Mouse (Mus musculus): ENCODE measurements at regions not wholly inside any gene's neighbourhood (a gene's known extent, or its start where the extent isn't known, plus 50 kb on each side); places are given as distances from the start of the nearest gene placed in this dataset.

DNA sequence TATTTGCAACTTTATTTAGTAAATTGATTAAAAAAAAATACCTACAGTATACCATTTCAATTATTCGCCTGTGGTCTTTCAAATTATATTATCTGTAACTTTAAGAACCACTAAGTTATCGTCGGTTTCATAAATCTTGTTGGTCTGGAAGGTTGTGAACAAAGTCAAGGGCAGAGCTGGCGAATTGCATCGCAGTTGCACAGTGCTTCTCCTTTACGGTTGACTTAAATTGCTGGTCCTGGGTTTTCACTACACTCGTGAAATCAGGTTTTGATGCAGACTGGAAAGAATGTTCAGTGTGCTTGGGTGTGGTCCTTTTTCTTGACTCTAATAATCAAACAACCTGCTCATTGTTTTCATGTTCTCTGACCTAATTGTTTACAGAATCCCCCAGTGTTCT, 198.6 kb upstream of the Vegfc start:
- no peaks in the 10 kb centered on the region for H3K4me1 ChIP-seq (ENCODE audit: control insufficient read depth, insufficient read depth, low read length)
- H3K36me3 ChIP-seq (ENCODE audit: control insufficient read depth, insufficient read depth, low read length): no peaks in the 10 kb centered on the region
- H3K79me2 ChIP-seq (ENCODE audit: control insufficient read depth, insufficient read depth, low read length): no peaks in the 10 kb centered on the region
- H3K27ac ChIP-seq (replicated peaks; ENCODE audit: insufficient read depth, low read depth, low read length): no peak overlapping the region
- WGBS: 86% methylated on average over 7 of the region's 7 CpGs
- DNase-seq (ENCODE audit: extremely low read depth, low read depth, low spot score): no peak
- no peak overlapping the region for H3K9ac ChIP-seq (ENCODE audit: low read depth, low read length)
- H3K27me3 ChIP-seq (ENCODE audit: control insufficient read depth, insufficient read depth, low read length): no peaks in the 10 kb centered on the region
- H3K4me3 ChIP-seq (ENCODE audit: insufficient read depth, low read depth, low read length): no peak overlapping the region
- TF ChIP-seq CTCF (IDR thresholded peaks at IDR 0.05; ENCODE audit: low read depth, low read length): no peak
- no peak for TF ChIP-seq POLR2A (IDR thresholded peaks at IDR 0.05; ENCODE audit: extremely low read depth, insufficient read depth, low read length)

- Histone ChIP-seq H3K9ac (ENCODE audit: low read depth, low read length) (no peak overlapping the region), H3K27ac (replicated peaks; ENCODE audit: insufficient read depth, low read depth, low read length) (no peak overlapping the region), H3K4me1 (ENCODE audit: control insufficient read depth, insufficient read depth, low read length) (no peaks in the 10 kb centered on the region), H3K4me3 (ENCODE audit: insufficient read depth, low read depth, low read length) (no peak overlapping the region), H3K79me2 (ENCODE audit: control insufficient read depth, insufficient read depth, low read length) (no peaks in the 10 kb centered on the region), H3K36me3 (ENCODE audit: control insufficient read depth, insufficient read depth, low read length) (no peaks in the 10 kb centered on the region), H3K27me3 (ENCODE audit: control insufficient read depth, insufficient read depth, low read length) (no peaks in the 10 kb centered on the region)
- WGBS: 77% methylated on average over 1 of the region's 1 CpGs
- no peak for TF ChIP-seq CTCF (IDR thresholded peaks at IDR 0.05; ENCODE audit: low read depth, low read length)
- DNase-seq (ENCODE audit: extremely low read depth, low read depth, low spot score): no peak
Observed at GRCm38 (mm10) chr8:53881551-53881950, 195.9 kb upstream of the Vegfc start.

- Histone ChIP-seq H3K36me3 (ENCODE audit: control insufficient read depth, insufficient read depth, low read length) (no peaks in the 10 kb centered on the region), H3K27ac (replicated peaks; ENCODE audit: insufficient read depth, low read depth, low read length) (no peak overlapping the region), H3K79me2 (ENCODE audit: control insufficient read depth, insufficient read depth, low read length) (no peaks in the 10 kb centered on the region), H3K4me3 (ENCODE audit: insufficient read depth, low read depth, low read length) (no peak overlapping the region), H3K4me1 (ENCODE audit: control insufficient read depth, insufficient read depth, low read length) (no peaks in the 10 kb centered on the region), H3K9ac (ENCODE audit: low read depth, low read length) (no peak overlapping the region), H3K27me3 (ENCODE audit: control insufficient read depth, insufficient read depth, low read length) (no peaks in the 10 kb centered on the region)
- TF ChIP-seq POLR2A (IDR thresholded peaks at IDR 0.05; ENCODE audit: extremely low read depth, insufficient read depth, low read length) (no peak), CTCF (IDR thresholded peaks at IDR 0.05; ENCODE audit: low read depth, low read length) (no peak)
- 81% methylated on average over 4 of the region's 4 CpGs for WGBS
- no peak for DNase-seq (ENCODE audit: extremely low read depth, low read depth, low spot score)
Observed at GRCm38 (mm10) chr8:53892205-53892710, 185.1 kb upstream of the Vegfc start.

DNA sequence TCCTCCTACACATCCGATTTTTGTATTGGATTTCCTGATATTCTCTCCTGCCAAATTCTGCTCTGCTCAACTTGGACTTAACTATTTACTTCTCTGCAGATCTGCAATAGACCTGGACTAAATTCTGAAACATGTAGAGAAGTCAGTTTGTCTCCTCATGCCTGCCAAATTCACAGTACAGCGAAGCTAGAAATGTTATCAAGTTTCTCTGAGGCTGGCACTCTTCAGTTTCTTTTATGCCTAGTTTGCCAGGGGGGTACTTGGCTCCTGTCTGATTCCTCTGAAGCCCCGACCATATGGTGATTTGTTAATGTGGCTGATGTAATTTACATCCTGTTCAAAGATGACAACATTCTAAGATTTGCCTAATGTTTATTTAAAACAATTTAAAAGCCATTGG, 184.6 kb upstream of the Vegfc start:
- WGBS: 61% methylated on average over 3 of the region's 3 CpGs

GRCm38 (mm10) chr8:53922343-53922742, 155.1 kb upstream of the Vegfc start:
- H3K27me3 ChIP-seq (ENCODE audit: control insufficient read depth, insufficient read depth, low read length): no peaks in the 10 kb centered on the region
- no peak overlapping the region for H3K9ac ChIP-seq (ENCODE audit: low read depth, low read length)
- WGBS: 74% methylated on average over 4 of the region's 4 CpGs
- no peak overlapping the region for H3K4me3 ChIP-seq (ENCODE audit: insufficient read depth, low read depth, low read length)
- H3K4me1 ChIP-seq (ENCODE audit: control insufficient read depth, insufficient read depth, low read length): no peaks in the 10 kb centered on the region
- no peak for DNase-seq (ENCODE audit: extremely low read depth, low read depth, low spot score)
- H3K79me2 ChIP-seq (ENCODE audit: control insufficient read depth, insufficient read depth, low read length): no peaks in the 10 kb centered on the region
- TF ChIP-seq CTCF (IDR thresholded peaks at IDR 0.05; ENCODE audit: low read depth, low read length): no peak
- no peak for TF ChIP-seq POLR2A (IDR thresholded peaks at IDR 0.05; ENCODE audit: extremely low read depth, insufficient read depth, low read length)
- no peaks in the 10 kb centered on the region for H3K36me3 ChIP-seq (ENCODE audit: control insufficient read depth, insufficient read depth, low read length)
- H3K27ac ChIP-seq (replicated peaks; ENCODE audit: insufficient read depth, low read depth, low read length): no peak overlapping the region

More for the DNA sequence above, 184.6 kb upstream of the Vegfc start:
- Histone ChIP-seq H3K27ac (replicated peaks; ENCODE audit: insufficient read depth, low read depth, low read length) (no peak overlapping the region), H3K79me2 (ENCODE audit: control insufficient read depth, insufficient read depth, low read length) (no peaks in the 10 kb centered on the region), H3K9ac (ENCODE audit: low read depth, low read length) (no peak overlapping the region), H3K27me3 (ENCODE audit: control insufficient read depth, insufficient read depth, low read length) (no peaks in the 10 kb centered on the region), H3K4me3 (ENCODE audit: insufficient read depth, low read depth, low read length) (no peak overlapping the region), H3K36me3 (ENCODE audit: control insufficient read depth, insufficient read depth, low read length) (no peaks in the 10 kb centered on the region), H3K4me1 (ENCODE audit: control insufficient read depth, insufficient read depth, low read length) (no peaks in the 10 kb centered on the region)
- DNase-seq (ENCODE audit: extremely low read depth, low read depth, low spot score): no peak
- no peak for TF ChIP-seq POLR2A (IDR thresholded peaks at IDR 0.05; ENCODE audit: extremely low read depth, insufficient read depth, low read length)
- TF ChIP-seq CTCF (IDR thresholded peaks at IDR 0.05; ENCODE audit: low read depth, low read length): no peak

GRCm38 (mm10) chr8:53930685-53931084, 146.7 kb upstream of the Vegfc start:
- H3K79me2 ChIP-seq (ENCODE audit: control insufficient read depth, insufficient read depth, low read length): no peaks in the 10 kb centered on the region
- no peaks in the 10 kb centered on the region for H3K36me3 ChIP-seq (ENCODE audit: control insufficient read depth, insufficient read depth, low read length)
- no peak overlapping the region for H3K4me3 ChIP-seq (ENCODE audit: insufficient read depth, low read depth, low read length)
- no peak for TF ChIP-seq CTCF (IDR thresholded peaks at IDR 0.05; ENCODE audit: low read depth, low read length)
- DNase-seq (ENCODE audit: extremely low read depth, low read depth, low spot score): peak; percentile 42
- H3K27me3 ChIP-seq (ENCODE audit: control insufficient read depth, insufficient read depth, low read length): no peaks in the 10 kb centered on the region
- 50% methylated on average over 5 of the region's 5 CpGs for WGBS
- H3K9ac ChIP-seq (ENCODE audit: low read depth, low read length): no peak overlapping the region
- no peak overlapping the region for H3K27ac ChIP-seq (replicated peaks; ENCODE audit: insufficient read depth, low read depth, low read length)
- no peaks in the 10 kb centered on the region for H3K4me1 ChIP-seq (ENCODE audit: control insufficient read depth, insufficient read depth, low read length)
